Mouse (Mus musculus): ENCODE results near the gene Gsn. TPM values are rescaled to one million over a fixed set of nuclear protein-coding genes. Genes with fewer than 3 reads are reported as not detected.

The Gsn gene
- polyA plus RNA-seq, 1 experiment from 2014 or later, result 26.0 TPM

DNA sequence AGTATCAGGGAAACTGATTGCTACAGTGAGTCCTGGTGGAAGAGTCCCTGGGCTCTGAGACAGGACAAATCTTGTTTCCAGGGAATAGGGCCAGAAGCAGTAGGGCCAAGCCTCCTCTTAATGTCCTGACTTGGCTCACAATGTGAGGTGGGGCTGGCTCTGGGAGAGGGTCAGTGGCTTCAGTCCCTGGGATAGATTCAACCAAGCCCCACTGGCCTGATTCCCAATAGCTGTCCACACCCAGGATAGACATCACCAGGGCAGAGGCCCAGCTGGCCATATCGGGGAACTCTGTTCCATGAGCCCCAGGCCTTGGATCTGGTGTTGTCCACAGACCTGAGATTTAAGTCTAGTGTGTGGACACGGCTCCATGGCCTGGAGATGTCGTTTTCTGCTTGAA lies 21.5 kb downstream of the Gsn start:
- WGBS, result 75% methylated on average over 3 of the region's 3 CpGs
- Histone ChIP-seq H3K9ac (ENCODE audit: low read length) (no peak overlapping the region), H3K27ac (replicated peaks; ENCODE audit: low read depth, low read length) (no peak overlapping the region), H3K36me3 (ENCODE audit: control insufficient read depth, insufficient read depth, low read length) (no peaks in the 10 kb centered on the region), H3K9me3 (ENCODE audit: control insufficient read depth, low read length) (no peaks in the 10 kb centered on the region), H3K27me3 (ENCODE audit: control insufficient read depth, insufficient read depth, low read length) (peaks cover 9% of the 10 kb centered on the region), H3K4me2 (ENCODE audit: low read depth, severe bottlenecking) (no peak overlapping the region), H3K4me1 (ENCODE audit: control insufficient read depth, insufficient read depth, low read length) (peaks cover 10% of the 10 kb centered on the region; the same call in 1 of the 2 replicates), H3K4me3 (ENCODE audit: low read depth, low read length) (no peak overlapping the region)
- ATAC-seq (ENCODE audit: insufficient number of reproducible peaks, low FRiP score, low TSS enrichment, low read depth) (no peak), DNase-seq (ENCODE audit: low spot score) (no peak)

DNA sequence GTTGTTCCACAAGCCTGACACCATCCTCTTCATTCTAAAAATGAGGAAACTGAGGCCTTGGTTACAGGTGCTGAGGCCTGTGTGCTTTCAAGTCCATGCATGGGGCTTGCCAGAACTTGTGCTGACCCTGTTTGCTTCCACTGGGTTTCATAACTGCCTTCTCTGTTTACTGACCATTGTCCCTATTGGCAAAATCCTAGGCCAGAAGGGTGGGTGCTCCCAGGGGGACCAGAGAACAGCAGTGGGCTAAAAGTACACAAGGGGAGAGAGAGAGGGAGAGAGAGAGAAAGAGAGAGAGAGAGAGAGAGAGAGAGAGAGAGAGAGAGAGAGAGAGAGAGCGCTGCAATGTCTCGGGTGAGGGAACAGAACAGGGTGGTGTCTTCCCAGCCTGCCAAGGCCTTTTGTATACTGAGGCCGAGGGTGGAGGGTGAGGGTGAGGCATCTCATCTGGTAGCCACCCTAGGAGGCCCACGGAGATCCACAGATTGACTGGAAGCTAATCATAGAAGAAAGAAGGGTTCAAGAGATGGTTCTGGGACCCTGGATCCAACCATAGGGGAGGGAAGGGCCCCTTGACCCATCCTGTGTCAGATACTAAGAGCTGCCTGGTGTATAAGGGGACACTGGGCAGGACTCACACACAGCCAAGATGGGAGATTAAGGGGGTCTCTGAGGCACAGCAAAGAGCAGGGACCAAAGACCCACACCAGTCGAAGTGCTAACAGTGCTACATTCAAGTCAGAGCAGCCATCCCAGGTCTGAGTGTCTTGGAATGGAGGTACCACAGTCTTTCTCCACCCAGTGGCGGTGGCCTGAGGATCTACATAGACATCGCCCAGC lies 22.4 kb downstream of the Gsn start:
- Histone ChIP-seq H3K36me3 (ENCODE audit: control insufficient read depth, insufficient read depth, low read length) (no peaks in the 10 kb centered on the region), H3K27me3 (ENCODE audit: control insufficient read depth, insufficient read depth, low read length) (peaks cover 16% of the 10 kb centered on the region), H3K9me3 (ENCODE audit: control insufficient read depth, low read length) (no peaks in the 10 kb centered on the region), H3K9ac (ENCODE audit: low read length) (no peak overlapping the region), H3K27ac (replicated peaks; ENCODE audit: low read depth, low read length) (no peak overlapping the region), H3K4me2 (ENCODE audit: low read depth, severe bottlenecking) (no peak overlapping the region), H3K4me3 (ENCODE audit: low read depth, low read length) (no peak overlapping the region), H3K4me1 (ENCODE audit: control insufficient read depth, insufficient read depth, low read length) (peaks cover 3% of the 10 kb centered on the region; the same call in 1 of the 2 replicates)
- WGBS, result 84% methylated on average over 7 of the region's 7 CpGs
- DNase-seq (ENCODE audit: low spot score) (no peak), ATAC-seq (ENCODE audit: insufficient number of reproducible peaks, low FRiP score, low TSS enrichment, low read depth) (no peak)

DNA sequence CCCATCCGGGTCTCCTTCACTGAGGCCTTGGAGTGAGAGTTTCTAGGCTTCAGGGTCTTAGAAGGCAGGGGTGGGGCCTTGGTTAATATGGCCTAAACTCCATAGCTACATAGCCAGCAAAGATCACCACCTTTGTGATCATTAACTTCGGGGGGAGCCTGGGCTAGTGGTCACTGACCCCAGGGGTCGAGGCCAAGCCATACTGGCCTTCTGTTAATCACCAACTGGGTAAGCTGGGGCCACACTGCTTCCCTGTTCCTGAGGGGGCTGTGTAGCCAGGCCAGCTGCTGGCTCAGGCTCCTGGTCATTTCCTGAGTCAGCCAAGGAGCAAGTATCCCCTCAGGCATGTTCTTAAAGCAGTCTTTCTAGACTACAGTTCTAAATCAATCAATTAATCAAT lies 23.8 kb downstream of the Gsn start:
- no peaks in the 10 kb centered on the region for H3K4me1 ChIP-seq (ENCODE audit: control insufficient read depth, insufficient read depth, low read length)
- 67% methylated on average over 3 of the region's 3 CpGs for WGBS
- peaks cover 20% of the 10 kb centered on the region for H3K27me3 ChIP-seq (ENCODE audit: control insufficient read depth, insufficient read depth, low read length)

DNA sequence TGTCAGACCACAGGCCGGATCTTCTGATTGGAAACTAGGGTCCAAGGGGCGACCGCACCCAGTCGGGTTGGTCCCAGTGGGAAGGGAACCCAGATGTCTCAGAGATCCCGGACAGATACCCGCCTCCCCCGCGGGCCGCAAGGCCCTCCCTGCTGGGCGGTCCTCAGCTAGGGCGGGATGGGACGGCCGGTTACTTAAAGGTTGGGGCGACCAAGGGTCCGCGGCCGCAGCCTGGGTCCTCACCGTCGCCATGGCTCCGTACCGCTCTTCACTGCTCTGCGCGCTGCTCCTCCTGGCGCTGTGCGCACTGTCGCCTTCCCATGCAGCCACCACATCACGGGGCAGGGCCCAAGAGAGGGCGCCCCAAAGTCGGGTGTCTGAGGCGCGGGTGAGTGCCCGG lies 26.0 kb downstream of the Gsn start:
- peaks cover 20% of the 10 kb centered on the region for H3K27me3 ChIP-seq (ENCODE audit: control insufficient read depth, insufficient read depth, low read length)
- no peaks in the 10 kb centered on the region for H3K9me3 ChIP-seq (ENCODE audit: control insufficient read depth, low read length)
- peak overlapping the region; percentile 17 for H3K4me3 ChIP-seq (ENCODE audit: low read depth, low read length)
- peak; percentile 49 for DNase-seq (ENCODE audit: low spot score)
- no peaks in the 10 kb centered on the region for H3K4me1 ChIP-seq (ENCODE audit: control insufficient read depth, insufficient read depth, low read length)
- no peak overlapping the region for H3K27ac ChIP-seq (replicated peaks; ENCODE audit: low read depth, low read length)
- H3K36me3 ChIP-seq (ENCODE audit: control insufficient read depth, insufficient read depth, low read length), result no peaks in the 10 kb centered on the region
- peak overlapping the region; percentile 43 for H3K4me2 ChIP-seq (ENCODE audit: low read depth, severe bottlenecking)
- peak overlapping the region; percentile 32; the same call in 1 of the 2 replicates for H3K9ac ChIP-seq (ENCODE audit: low read length)
- peak; percentile 51; the same call in 1 of the 2 replicates for ATAC-seq (ENCODE audit: insufficient number of reproducible peaks, low FRiP score, low TSS enrichment, low read depth)
- 1% methylated on average over 32 of the region's 32 CpGs for whole genome bisulfite sequencing

More for the DNA sequence above, 23.8 kb downstream of the Gsn start:
- H3K36me3 ChIP-seq (ENCODE audit: control insufficient read depth, insufficient read depth, low read length), result no peaks in the 10 kb centered on the region
- H3K27ac ChIP-seq (replicated peaks; ENCODE audit: low read depth, low read length), result no peak overlapping the region
- H3K4me2 ChIP-seq (ENCODE audit: low read depth, severe bottlenecking), result no peak overlapping the region
- no peak for DNase-seq (ENCODE audit: low spot score)
- no peak overlapping the region for H3K4me3 ChIP-seq (ENCODE audit: low read depth, low read length)
- no peaks in the 10 kb centered on the region for H3K9me3 ChIP-seq (ENCODE audit: control insufficient read depth, low read length)
- ATAC-seq (ENCODE audit: insufficient number of reproducible peaks, low FRiP score, low TSS enrichment, low read depth), result no peak
- H3K9ac ChIP-seq (ENCODE audit: low read length), result no peak overlapping the region

DNA sequence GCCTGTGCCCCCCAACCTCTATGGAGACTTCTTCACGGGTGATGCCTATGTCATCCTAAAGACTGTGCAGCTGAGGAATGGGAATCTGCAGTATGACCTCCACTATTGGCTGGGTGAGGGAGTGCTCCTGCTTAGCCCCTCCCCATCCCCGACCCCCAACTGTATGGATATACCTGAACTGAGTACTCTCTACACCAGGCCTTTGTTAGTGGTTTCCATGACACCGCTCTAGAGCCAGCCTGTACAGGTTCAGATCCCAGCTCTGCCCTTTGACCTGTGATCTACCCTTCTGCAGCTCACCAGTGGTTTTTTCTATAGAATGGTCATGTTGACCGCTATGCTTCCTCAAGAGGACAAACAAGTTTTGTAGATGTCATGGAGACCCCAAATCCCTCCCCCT lies 27.8 kb downstream of the Gsn start:
- Histone ChIP-seq H3K9ac (ENCODE audit: low read length) (no peak overlapping the region), H3K4me2 (ENCODE audit: low read depth, severe bottlenecking) (no peak overlapping the region), H3K36me3 (ENCODE audit: control insufficient read depth, insufficient read depth, low read length) (no peaks in the 10 kb centered on the region), H3K4me3 (ENCODE audit: low read depth, low read length) (no peak overlapping the region), H3K27me3 (ENCODE audit: control insufficient read depth, insufficient read depth, low read length) (peaks cover 20% of the 10 kb centered on the region), H3K4me1 (ENCODE audit: control insufficient read depth, insufficient read depth, low read length) (no peaks in the 10 kb centered on the region), H3K27ac (replicated peaks; ENCODE audit: low read depth, low read length) (no peak overlapping the region), H3K9me3 (ENCODE audit: control insufficient read depth, low read length) (no peaks in the 10 kb centered on the region)
- no peak for DNase-seq (ENCODE audit: low spot score)
- WGBS, result 85% methylated on average over 4 of the region's 4 CpGs
- 0 out of 2 replicates have a peak, but pooled peaks have one; percentile 63 for ATAC-seq (ENCODE audit: insufficient number of reproducible peaks, low FRiP score, low TSS enrichment, low read depth)

DNA sequence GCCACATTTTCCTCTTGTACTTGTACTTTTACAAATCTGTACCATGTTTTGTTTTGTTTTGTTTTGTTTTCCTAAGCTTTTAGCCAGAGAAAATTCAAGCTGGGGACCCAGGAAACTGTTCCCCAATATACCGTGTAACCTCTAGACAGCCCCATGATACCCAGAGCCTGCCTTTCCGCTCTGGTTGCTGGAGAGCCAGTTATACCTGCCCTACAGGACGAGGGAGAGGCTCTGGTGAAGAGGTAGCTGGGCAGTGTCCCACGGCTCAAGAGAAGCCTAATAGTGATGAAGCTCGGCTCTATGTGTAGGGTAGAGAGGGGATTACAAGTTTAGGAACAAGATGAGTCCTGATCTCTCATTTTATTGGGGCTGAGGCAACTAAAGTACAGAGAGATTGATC lies 29.0 kb downstream of the Gsn start:
- Histone ChIP-seq H3K36me3 (ENCODE audit: control insufficient read depth, insufficient read depth, low read length) (no peaks in the 10 kb centered on the region), H3K27me3 (ENCODE audit: control insufficient read depth, insufficient read depth, low read length) (peaks cover 20% of the 10 kb centered on the region), H3K27ac (replicated peaks; ENCODE audit: low read depth, low read length) (no peak overlapping the region), H3K4me3 (ENCODE audit: low read depth, low read length) (no peak overlapping the region), H3K4me2 (ENCODE audit: low read depth, severe bottlenecking) (no peak overlapping the region), H3K9me3 (ENCODE audit: control insufficient read depth, low read length) (no peaks in the 10 kb centered on the region), H3K4me1 (ENCODE audit: control insufficient read depth, insufficient read depth, low read length) (no peaks in the 10 kb centered on the region), H3K9ac (ENCODE audit: low read length) (no peak overlapping the region)
- no peak for ATAC-seq (ENCODE audit: insufficient number of reproducible peaks, low FRiP score, low TSS enrichment, low read depth)
- DNase-seq (ENCODE audit: low spot score), result no peak
- 82% methylated on average over 5 of the region's 5 CpGs for WGBS

DNA sequence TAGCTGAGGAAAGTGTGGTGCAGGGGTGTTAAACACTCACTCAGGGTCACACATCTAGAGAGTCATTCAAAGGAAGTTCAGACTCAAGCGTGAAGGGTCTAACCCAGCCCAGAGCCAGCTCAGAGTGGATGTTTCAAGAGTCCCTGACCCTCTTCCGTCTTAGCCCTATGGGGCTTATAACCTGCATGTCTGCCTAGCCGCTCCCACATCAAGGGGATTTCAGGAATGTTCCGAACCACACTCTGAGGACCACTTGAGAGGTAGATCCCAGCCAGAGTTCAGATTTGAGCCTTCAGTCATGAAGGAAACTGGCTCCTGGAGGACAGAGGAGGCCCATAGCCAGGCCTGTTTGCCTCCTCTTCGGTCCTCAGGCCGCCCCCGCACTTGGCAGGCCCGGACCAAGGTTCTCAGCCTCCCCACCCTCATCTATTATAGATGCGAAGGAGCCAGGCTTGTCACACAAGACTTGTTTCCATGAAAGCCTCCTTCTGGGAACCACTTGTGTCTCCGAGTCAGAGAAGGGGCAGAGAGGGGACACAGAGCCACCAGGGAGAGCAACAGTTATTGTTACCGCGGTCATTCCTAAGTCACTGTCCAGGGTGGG lies 30.9 kb downstream of the Gsn start:
- Histone ChIP-seq H3K36me3 (ENCODE audit: control insufficient read depth, insufficient read depth, low read length) (no peaks in the 10 kb centered on the region; the same call in 1 of the 2 replicates), H3K27ac (replicated peaks; ENCODE audit: low read depth, low read length) (no peak overlapping the region), H3K4me3 (ENCODE audit: low read depth, low read length) (no peak overlapping the region), H3K9ac (ENCODE audit: low read length) (no peak overlapping the region), H3K9me3 (ENCODE audit: control insufficient read depth, low read length) (no peaks in the 10 kb centered on the region), H3K4me2 (ENCODE audit: low read depth, severe bottlenecking) (no peak overlapping the region), H3K4me1 (ENCODE audit: control insufficient read depth, insufficient read depth, low read length) (no peaks in the 10 kb centered on the region), H3K27me3 (ENCODE audit: control insufficient read depth, insufficient read depth, low read length) (peaks cover 14% of the 10 kb centered on the region)
- 91% methylated on average over 12 of the region's 12 CpGs for WGBS
- ATAC-seq (ENCODE audit: insufficient number of reproducible peaks, low FRiP score, low TSS enrichment, low read depth) (no peak), DNase-seq (ENCODE audit: low spot score) (no peak)

DNA sequence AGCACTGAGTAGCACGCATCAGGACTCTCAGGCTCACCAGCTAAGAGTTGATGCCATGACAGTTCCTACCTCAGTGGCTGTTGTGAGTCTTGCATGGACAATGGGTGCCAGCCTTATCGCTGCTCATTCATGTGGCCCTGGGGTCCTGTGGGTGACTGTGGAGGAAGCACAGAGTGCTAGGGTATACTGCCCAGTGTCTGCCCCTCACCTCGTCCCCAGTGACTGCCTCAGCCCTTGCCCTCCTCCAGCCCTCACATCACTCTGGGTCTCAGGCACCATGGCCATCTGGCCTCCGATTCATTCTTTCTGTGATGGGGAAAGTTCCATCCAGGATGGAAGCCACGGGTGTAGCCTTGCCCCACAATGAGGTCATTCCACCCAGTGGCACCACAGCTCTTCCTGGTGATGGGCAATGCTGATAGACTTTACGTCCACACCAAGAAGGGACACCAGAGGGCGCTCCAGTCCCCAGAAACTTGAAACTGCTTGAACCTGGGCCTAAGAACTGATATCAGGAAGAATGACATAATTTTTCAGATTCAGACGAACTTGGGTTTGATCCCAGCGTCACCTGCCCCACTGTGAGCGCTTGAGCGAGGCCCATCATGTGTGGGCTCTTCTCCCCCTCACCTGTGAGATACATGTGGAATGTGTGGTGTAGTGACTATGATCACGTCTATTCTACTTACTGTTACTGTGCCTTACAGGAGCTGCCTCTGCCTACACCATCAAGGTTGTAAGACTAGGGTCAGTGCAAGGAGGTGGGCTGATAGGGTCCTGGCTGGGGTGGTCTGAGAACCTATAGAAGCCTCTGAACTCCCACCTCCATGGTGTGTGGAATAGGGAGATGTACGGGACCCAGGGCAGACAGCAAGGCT lies 32.8 kb downstream of the Gsn start:
- Histone ChIP-seq H3K4me2 (ENCODE audit: low read depth, severe bottlenecking) (no peak overlapping the region), H3K27ac (replicated peaks; ENCODE audit: low read depth, low read length) (no peak overlapping the region), H3K9me3 (ENCODE audit: control insufficient read depth, low read length) (no peaks in the 10 kb centered on the region), H3K36me3 (ENCODE audit: control insufficient read depth, insufficient read depth, low read length) (no peaks in the 10 kb centered on the region; the same call in 1 of the 2 replicates), H3K9ac (ENCODE audit: low read length) (no peak overlapping the region), H3K4me3 (ENCODE audit: low read depth, low read length) (no peak overlapping the region), H3K4me1 (ENCODE audit: control insufficient read depth, insufficient read depth, low read length) (no peaks in the 10 kb centered on the region), H3K27me3 (ENCODE audit: control insufficient read depth, insufficient read depth, low read length) (0 out of 2 replicates have a peak, but pooled peaks cover 2% of the 10 kb centered on the region)
- ATAC-seq (ENCODE audit: insufficient number of reproducible peaks, low FRiP score, low TSS enrichment, low read depth) (no peak), DNase-seq (ENCODE audit: low spot score) (peak; percentile 88)
- WGBS, result 38% methylated on average over 13 of the region's 13 CpGs

Measured in limb, embryonic 11.5 days (tissue).